20 mouse cellular contexts compared by ENCODE assay signal in the genomic region with DNA sequence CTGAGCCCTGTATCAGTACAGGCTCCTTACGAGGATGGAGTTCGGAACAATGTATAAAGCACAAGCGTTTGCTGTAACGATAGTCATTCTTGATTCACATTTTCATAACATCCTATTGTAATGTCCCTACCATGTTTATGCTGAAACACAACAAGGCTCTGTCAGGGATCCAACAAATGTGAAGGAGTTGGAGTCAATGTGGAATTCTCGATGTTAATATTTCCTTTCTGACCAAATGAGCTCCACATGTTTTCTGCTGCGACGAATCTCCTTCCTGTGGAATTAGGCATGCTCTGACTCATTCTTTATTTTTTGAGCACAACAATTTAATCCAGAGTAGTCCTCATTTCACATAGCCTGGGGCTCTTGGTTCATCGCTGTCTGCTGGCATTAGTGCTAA.
DNase-seq lines count a peak whose midpoint lies in the region; ATAC-seq and TF ChIP-seq lines count a peak whose summit lies in the region.
"Had no signal": no experiment of that assay in that cellular context is flagged by ENCODE, and none has a peak within 500 bp of the region (broad histone marks: within the 10 kb centered on the region; RNA-seq: fewer than 3 reads in every experiment).

No protein-coding gene starts in this region.

- no peaks in the 10 kb centered on the region for H3K27me3 ChIP-seq in embryonic facial prominence, embryonic 13.5 days
- H3K27me3 ChIP-seq: heart, embryonic 13.5 days; neural tube, embryonic 15.5 days had no signal

- no peak overlapping the region for H3K4me2 ChIP-seq in embryonic facial prominence, embryonic 13.5 days
- H3K4me2 ChIP-seq: heart, embryonic 13.5 days; midbrain, embryonic 11.5 days; neural tube, embryonic 15.5 days had no signal

- no peak overlapping the region for H3K4me3 ChIP-seq in gastrocnemius, adult 2 months
- H3K4me3 ChIP-seq in lung, adult 2 months (replicated peaks; ENCODE audit: extremely low read depth, low read depth, low read length), result no peak overlapping the region
- H3K4me3 ChIP-seq in embryonic facial prominence, embryonic 13.5 days, result no peak overlapping the region
- H3K4me3 ChIP-seq: forebrain, embryonic 10.5 days; heart, embryonic 13.5 days; hindbrain, embryonic 10.5 days; neural tube, embryonic 15.5 days had no signal

- TF ChIP-seq POLR2A in lung, adult 2 months (IDR thresholded peaks at IDR 0.05; ENCODE audit: borderline replicate concordance, extremely low read depth, low read depth, low read length), result no peak

- H3K9me3 ChIP-seq in embryonic facial prominence, embryonic 13.5 days, result no peaks in the 10 kb centered on the region
- H3K9me3 ChIP-seq: forebrain, embryonic 10.5 days; heart, embryonic 13.5 days; hindbrain, embryonic 10.5 days; neural tube, embryonic 15.5 days had no signal

- TF ChIP-seq CTCF in gastrocnemius, adult 2 months (IDR thresholded peaks at IDR 0.05), result no peak
- no peak for TF ChIP-seq CTCF in lung, adult 2 months (IDR thresholded peaks at IDR 0.05; ENCODE audit: insufficient read depth, low read length)

- H3K36me3 ChIP-seq in embryonic facial prominence, embryonic 13.5 days, result no peaks in the 10 kb centered on the region
- H3K36me3 ChIP-seq: forebrain, embryonic 10.5 days; heart, embryonic 13.5 days; hindbrain, embryonic 10.5 days; neural tube, embryonic 15.5 days had no signal

- 47% methylated on average over 8 of the region's 8 CpGs for WGBS in lung, adult 2 months
- 24% methylated on average over 8 of the region's 8 CpGs for WGBS in embryonic facial prominence, embryonic 13.5 days

- no peak for ATAC-seq in embryonic facial prominence, embryonic 13.5 days (ENCODE audit: insufficient number of reproducible peaks, insufficient read depth, low FRiP score, low TSS enrichment, low read depth)
- ATAC-seq: activated CD4-positive, CD25-positive, alpha-beta regulatory T cell, adult 4 months had no signal

- H3K9ac ChIP-seq in embryonic facial prominence, embryonic 13.5 days, result no peak overlapping the region
- H3K9ac ChIP-seq: heart, embryonic 13.5 days; neural tube, embryonic 15.5 days had no signal

- H3K4me1 ChIP-seq in lung, adult 2 months (ENCODE audit: control insufficient read depth, insufficient read depth, low read length), result peaks cover 4% of the 10 kb centered on the region
- peaks cover 24% of the 10 kb centered on the region for H3K4me1 ChIP-seq in embryonic facial prominence, embryonic 13.5 days
- H3K4me1 ChIP-seq: forebrain, embryonic 10.5 days; heart, embryonic 13.5 days; hindbrain, embryonic 10.5 days; neural tube, embryonic 15.5 days had no signal

- intact Hi-C loops in gastrocnemius, adult 2 months (cut with DNase I), result no loop called here

- peak; percentile 15 for DNase-seq in gastrocnemius, adult 2 months
- DNase-seq in gastrocnemius, postnatal 10 days, result no peak
- peak; percentile 24 for DNase-seq in lung, postnatal 10 days
- DNase-seq in lung, adult 2 months, result no peak
- peak; percentile 16 for DNase-seq in skeletal muscle tissue, adult 2 months (ENCODE audit: low read depth, low spot score)
- no peak for DNase-seq in neural tube, embryonic 10.5 days (ENCODE audit: extremely low spot score, low spot score)
- no peak for DNase-seq in thymus, postnatal 36 days
- DNase-seq: adrenal gland, postnatal 36 days; cerebellum, adult 8-10 months; kidney, adult 8-10 months; kidney, postnatal 4 days; thymus, adult 18-20 months had no signal

- peak overlapping the region; percentile 56 for H3K27ac ChIP-seq in gastrocnemius, adult 2 months
- peak overlapping the region; percentile 78 for H3K27ac ChIP-seq in embryonic facial prominence, embryonic 13.5 days
- H3K27ac ChIP-seq: forebrain, embryonic 10.5 days; heart, embryonic 13.5 days; hindbrain, embryonic 10.5 days; macrophage; neural tube, embryonic 15.5 days had no signal

Comparison
In these comparisons a context has a peak if more than half of its experiments do, and no peak if none do; other contexts are left out.
1. DNase-seq: peak in gastrocnemius, adult 2 months (single experiment), lung, postnatal 10 days (single experiment) and skeletal muscle tissue, adult 2 months (single experiment); none in gastrocnemius, postnatal 10 days (single experiment), lung, adult 2 months (single experiment), neural tube, embryonic 10.5 days (single experiment) and thymus, postnatal 36 days (0 of 2).